Mouse (Mus musculus): ENCODE measurements around the gene Sepsecs.

The Sepsecs gene

GRCm38 (mm10) chr5:52626092-52626491 is 43.4 kb downstream of the Sepsecs start:
- TF ChIP-seq GATA4 (IDR thresholded peaks at IDR 0.05; ENCODE audit: insufficient replicate concordance, low read length): no peak

DNA sequence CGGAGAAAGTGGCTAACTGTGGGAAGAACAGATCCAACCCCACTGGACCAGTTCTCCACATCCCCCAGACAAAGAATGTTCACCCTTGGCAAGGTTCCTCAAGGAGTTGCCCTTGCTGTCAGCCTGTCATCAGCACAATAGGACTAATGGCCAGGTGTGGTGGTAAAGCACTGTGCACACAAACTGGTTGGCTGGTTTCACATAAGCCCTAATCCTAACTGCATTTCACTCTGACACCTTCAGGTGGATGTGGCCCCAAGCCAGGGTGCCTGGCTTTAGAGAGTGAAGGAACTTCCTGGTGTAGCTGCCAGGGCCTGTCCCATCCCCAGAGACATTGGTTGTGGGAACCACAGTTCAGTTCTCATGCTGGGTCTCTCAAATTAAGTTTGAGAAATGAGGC is 44.6 kb downstream of the Sepsecs start:
- TF ChIP-seq GATA4 (IDR thresholded peaks at IDR 0.05; ENCODE audit: insufficient replicate concordance, low read length): no peak

GRCm38 (mm10) chr5:52623099-52623498 is 46.4 kb downstream of the Sepsecs start:
- TF ChIP-seq GATA4 (IDR thresholded peaks at IDR 0.05; ENCODE audit: insufficient replicate concordance, low read length): no peak

DNA sequence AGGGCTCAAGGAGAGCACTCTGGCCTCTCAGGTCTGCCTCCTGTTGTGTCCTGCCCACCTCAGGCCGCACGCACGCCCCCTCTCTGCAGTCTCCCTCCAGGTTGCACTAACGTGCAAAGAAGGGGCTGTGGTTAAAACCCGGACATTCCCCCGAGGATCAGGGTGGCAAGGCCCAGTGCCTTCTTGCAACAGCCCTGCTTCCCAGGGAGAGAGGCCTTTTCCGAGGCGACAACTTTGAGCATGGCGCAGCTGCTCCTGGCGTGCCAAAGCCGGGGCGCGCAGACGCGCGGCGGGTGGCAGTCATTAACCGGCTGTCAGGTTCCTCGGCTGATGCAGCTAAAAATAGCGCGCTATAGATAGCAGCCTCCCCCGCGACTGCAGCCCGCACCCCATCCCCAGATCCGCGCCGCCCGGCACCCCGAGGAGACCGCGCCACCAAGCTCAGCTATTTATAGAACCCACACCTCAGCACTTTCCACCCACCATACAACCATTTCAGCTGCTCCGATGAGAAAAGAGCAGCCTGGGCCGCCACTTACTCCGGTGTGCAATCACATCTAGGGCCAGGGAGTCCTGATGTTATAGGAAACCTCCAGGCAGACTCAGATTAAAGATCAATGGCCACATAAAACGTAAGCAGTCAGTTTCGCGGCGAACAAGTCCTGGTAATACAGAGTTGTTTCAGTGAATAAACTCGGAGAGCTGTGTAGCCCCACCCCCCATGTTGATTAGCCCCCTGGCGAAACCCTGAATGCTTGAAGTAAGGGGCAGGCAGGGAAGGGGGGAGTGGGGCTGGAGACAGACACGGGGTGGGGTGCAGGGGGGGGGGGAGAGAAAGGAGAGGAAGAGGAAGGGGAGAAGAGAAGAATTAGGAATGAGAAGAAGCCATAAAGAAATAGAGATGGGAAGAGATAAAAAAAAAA is 50.9 kb downstream of the Sepsecs start:
- no peak for TF ChIP-seq GATA4 (IDR thresholded peaks at IDR 0.05; ENCODE audit: insufficient replicate concordance, low read length)

GRCm38 (mm10) chr5:52617711-52618347 is 51.7 kb downstream of the Sepsecs start:
- no peak for TF ChIP-seq GATA4 (IDR thresholded peaks at IDR 0.05; ENCODE audit: insufficient replicate concordance, low read length)

DNA sequence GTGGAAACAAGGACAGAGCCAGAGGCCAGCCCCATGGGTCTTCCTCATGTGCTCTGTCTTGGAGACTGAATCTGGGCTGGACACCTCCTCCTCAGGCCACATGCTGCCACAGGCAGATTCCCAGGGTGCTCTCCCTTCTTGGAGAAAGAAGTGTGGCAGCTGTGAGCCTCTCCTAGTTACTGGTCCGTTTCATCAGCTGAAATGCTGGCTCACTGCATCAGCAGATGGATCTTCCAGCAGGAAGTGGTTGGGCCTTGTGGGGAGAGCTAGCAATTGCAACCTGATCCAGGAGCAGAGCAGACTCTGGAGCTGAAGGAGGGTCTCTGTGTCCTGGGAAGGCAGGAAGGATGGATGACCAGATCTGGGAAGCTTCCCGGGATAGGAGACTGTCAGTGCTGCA is 53.0 kb downstream of the Sepsecs start:
- no peak for TF ChIP-seq GATA4 (IDR thresholded peaks at IDR 0.05; ENCODE audit: insufficient replicate concordance, low read length)

DNA sequence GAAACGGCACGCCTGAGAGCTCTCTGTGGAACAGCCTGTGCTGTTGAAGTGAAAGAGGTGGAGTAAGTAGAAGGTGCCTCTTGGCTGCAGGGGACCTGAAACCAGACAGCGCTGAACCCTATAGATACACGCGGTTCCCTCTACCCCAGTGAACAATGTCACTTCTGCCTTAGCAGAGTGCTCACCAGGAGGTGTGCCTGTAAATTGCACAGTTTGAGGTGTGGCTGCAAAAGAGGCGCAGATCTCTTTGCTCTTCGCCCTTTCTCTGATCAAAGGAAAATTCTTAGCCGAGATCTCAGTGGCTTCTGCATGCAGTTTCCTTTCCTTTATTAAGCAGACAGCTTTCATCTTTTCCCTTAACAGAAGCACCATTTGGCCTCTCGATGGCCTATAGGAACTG is 54.1 kb downstream of the Sepsecs start:
- TF ChIP-seq GATA4 (IDR thresholded peaks at IDR 0.05; ENCODE audit: insufficient replicate concordance, low read length): no peak

- TF ChIP-seq GATA4 (IDR thresholded peaks at IDR 0.05; ENCODE audit: insufficient replicate concordance, low read length): no peak
These were observed 54.8 kb downstream of the Sepsecs start for GRCm38 (mm10) chr5:52614686-52615085.

DNA sequence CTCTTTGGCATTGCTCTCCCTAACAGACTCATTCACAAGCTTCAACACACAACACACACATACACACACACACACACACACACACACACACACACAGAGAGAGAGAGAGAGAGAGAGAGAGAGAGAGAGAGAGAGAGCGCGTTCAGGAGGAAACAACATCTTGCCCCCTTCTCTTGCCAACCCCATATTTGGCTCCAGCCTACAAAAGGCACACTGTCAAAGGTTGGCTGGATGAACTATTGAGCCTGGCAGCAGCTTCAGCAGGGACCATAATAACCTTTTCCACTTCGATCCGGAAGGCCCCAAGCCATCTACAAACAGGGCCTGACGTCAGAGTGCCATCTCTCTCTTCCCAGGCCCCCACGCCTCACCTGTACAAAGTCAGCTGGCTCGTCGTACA is 56.7 kb downstream of the Sepsecs start:
- TF ChIP-seq GATA4 (IDR thresholded peaks at IDR 0.05; ENCODE audit: insufficient replicate concordance, low read length): no peak

DNA sequence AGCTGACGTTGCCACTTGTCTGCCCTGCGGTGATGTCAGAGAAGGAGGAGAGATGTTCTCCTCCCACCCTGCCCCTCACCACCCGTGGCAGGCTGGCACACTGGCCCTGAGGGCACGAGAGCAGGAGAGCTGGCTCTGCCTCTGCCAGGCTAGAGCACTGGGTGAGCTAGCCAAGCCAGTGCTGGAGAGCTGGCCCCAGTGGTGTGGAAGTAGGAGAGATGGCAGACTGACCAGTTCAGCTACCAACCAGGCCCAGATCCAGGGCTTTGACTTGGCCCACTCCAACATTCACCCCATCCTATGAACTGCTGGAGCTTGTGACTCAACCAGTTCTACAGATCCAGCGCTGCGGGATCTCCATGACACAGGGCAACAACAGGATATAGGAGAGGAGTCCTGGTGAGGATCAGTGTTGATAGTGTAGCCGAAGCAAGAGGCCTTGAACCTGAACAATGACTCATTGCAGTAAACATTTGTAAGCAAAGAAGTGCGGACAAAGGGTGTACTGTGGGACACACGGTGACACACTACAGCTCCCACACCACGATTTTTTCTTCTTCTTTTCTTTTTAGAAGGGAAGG is 58.1 kb downstream of the Sepsecs start:
- TF ChIP-seq GATA4 (IDR thresholded peaks at IDR 0.05; ENCODE audit: insufficient replicate concordance, low read length): no peak

- no peak for TF ChIP-seq GATA4 (IDR thresholded peaks at IDR 0.05; ENCODE audit: insufficient replicate concordance, low read length)
These were observed 59.2 kb downstream of the Sepsecs start for GRCm38 (mm10) chr5:52610306-52610705.

DNA sequence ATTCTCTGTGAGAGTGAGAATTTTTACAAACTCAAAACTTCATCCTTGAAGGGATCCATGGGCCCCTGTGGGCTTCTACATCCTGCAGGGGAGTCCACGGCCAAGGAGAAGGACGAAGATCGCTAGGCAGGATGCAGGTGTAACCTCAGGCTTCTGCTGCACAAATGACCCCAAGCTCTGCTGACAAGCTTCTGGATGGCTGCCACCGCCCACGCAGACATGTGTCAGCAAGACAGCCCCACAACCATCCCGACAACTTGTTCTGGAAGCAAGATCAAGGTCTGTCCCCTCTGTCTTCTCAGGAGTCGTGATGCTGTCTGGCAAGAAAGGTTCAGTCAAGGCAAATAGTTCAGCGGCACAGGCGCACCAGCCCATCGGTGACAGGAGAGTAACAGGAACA is 59.8 kb downstream of the Sepsecs start:
- TF ChIP-seq GATA4 (IDR thresholded peaks at IDR 0.05; ENCODE audit: insufficient replicate concordance, low read length): no peak

DNA sequence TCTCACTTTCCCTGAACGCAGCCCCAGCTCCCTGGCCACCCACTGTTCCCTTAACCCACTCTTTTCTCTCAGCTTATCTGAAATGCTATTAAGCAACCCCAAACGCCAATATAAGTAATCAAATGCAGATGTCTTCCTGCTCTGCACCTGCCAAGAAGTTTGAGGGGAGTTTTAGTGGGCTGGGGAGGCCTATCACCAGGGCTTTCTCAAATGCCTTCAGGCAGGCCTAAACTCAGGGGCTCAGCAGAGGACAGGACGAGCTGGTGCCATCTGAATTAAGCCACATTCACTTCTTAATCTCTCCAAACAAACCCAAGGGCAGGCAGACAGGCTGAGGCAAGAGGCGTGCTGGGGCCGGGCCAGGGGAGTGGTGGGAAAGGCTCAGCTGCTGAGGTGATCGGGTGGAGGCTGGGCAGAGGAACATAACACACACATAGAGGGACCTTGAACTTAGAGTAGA is 64.9 kb downstream of the Sepsecs start:
- TF ChIP-seq GATA4 (IDR thresholded peaks at IDR 0.05; ENCODE audit: insufficient replicate concordance, low read length): no peak

DNA sequence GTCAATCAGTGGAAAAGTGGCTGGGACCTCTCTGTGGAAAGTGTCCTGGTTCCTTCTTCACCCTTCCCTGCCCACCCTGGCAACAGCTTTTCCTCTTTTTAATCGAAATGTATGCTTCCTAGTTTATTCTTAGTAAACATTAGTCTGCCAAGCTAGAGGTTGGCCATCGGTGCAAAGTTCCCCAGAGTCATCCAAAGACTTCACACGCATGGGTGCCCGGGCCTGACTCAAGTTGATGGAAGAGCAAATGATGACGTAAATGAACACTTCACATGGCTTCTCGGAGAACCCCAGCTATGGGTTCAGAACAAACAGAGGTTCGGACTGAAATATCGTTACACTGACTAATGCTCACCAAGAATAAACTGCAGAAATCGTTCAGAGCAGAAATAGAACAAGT is 78.9 kb downstream of the Sepsecs start:
- TF ChIP-seq GATA4 (IDR thresholded peaks at IDR 0.05; ENCODE audit: insufficient replicate concordance, low read length): no peak

Measured in liver, adult (tissue).